Mouse (Mus musculus) gastrocnemius, adult 2 months (tissue): ENCODE results near the gene Gtpbp4. TPM values are rescaled to one million over a fixed set of nuclear protein-coding genes. Genes with fewer than 3 reads are reported as not detected.

Source experiments
- DNase-seq: peaks from one replicate; pipeline ENCODE4 v3.0.0; 2022
- H3K27ac ChIP-seq: fragments of 200-600 bp; 2 replicates; pipeline ENCODE4 v1.8.1; 2022; ENCODE audit warnings: mild to moderate bottlenecking
- H3K4me3 ChIP-seq: fragments of 200-600 bp; 2 replicates; pipeline ENCODE4 v1.8.1; 2022; ENCODE audit warnings: mild to moderate bottlenecking, moderate library complexity
- CTCF ChIP-seq: fragments of 200-600 bp; IDR thresholded peaks from 2 replicates; pipeline ENCODE4 v1.8.1; 2022; ENCODE audit warnings: antibody characterized with exemption, mild to moderate bottlenecking, moderate library complexity
- intact Hi-C: fragments of 180-260 bp; cut with DNase I; formaldehyde crosslinking; loops from one replicate; pipeline ENCODE4 v1.15.1; 2025
- long read RNA-seq, 2 experiments: library from polyadenylated mRNA; stranded (forward); transcript quantifications; one replicate each; pipeline ENCODE4 v2.0.0; 2021
- total RNA-seq, 2 experiments: library from RNA; stranded (reverse); gene quantifications; 2 replicates each; pipeline ENCODE4 v1.2.3; 2021

Gtpbp4 gene
- total RNA-seq = 10 to 100 TPM; 39.4 to 43.7 TPM
- long read RNA-seq, experiment 1, full-length matches to known transcripts = 44 of 46 reads
- long read RNA-seq, experiment 1, partial matches to known transcripts = 1 of 46 reads
- long read RNA-seq, experiment 1, other reads (novel, unspliced or antisense) = 1 of 46 reads
- long read RNA-seq, experiment 2, full-length matches to known transcripts = 50 of 57 reads
- long read RNA-seq, experiment 2, partial matches to known transcripts = 5 of 57 reads
- long read RNA-seq, experiment 2, other reads (novel, unspliced or antisense) = 2 of 57 reads

DNA sequence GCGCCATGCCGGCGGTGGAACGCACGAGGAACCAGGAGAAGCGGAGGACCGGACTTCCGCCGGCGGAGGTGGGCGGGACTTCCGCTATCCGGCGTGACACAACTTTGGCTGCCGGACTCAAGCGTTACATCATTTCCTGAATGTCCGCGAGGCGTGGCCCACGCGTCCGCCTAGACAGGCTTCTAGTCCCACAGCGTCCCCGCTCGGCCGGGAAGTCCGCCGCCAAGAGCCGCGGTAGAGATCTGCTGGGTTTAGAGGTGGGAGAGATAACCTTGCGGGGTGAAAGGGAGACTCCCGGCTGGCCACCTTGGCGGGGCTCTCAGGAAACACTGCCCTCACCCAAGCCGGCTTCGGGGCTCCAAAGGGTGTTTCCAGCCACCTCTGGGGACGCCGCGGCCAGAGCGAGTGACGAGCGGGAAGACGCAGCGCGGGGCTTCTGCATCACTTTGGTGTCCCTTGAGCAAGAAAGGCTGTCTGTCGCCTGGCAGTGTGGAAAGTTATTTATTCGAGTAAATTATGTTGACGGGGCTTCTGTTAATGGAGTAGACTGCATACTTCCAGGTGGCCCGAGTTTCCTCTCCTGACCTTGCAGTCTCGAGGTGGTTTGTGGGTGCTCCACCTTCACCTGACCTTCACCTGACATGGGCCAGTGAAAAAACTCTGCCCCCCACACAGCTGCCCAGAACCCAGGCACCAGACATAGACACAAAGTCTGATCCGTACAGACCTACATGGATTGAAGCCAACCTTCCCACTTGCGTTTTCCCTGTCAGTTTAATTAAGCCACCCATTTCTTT, at the start of gene Gtpbp4:
Gene Gtpbp4 (minus strand): TSS at position 94 of the 797 bp plus-strand sequence.
- intact Hi-C loops = loop anchor here (1.0 to 10.0 kb wide), 4 partner anchors 97 to 169 kb away; partner anchors contain the start of genes Idi1, Larp4b and Wdr37
- H3K4me3 ChIP-seq = peak within 1 kb of the TSS; percentile 88
- peak; percentile 84 for TF ChIP-seq CTCF

DNA sequence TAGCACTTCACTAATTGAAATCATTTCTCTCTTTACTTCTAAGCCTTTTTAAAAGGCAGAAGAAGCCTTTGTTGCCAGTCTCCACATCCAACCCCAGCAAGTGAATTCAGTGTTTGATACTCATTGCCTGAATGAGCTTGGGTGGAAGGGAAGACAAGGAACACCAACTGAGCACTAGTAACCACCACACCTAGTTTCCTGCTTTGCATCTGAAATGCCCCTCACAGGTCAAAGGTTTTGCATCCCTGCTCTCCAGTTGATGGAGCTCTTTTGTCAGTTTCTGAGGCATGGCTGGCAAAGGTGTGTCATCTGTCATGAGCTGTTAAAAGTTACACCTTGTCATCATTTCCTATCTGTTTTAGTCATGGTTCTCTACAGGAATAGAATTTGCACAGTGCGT, 48.8 kb upstream of the Gtpbp4 start:
- Histone ChIP-seq H3K4me3 (no peak overlapping the region), H3K27ac (no peak overlapping the region)
- intact Hi-C loops = no loop called here
- no peak for TF ChIP-seq CTCF
- no peak for DNase-seq

More for the DNA sequence above, at the start of gene Gtpbp4:
- DNase-seq = peak; percentile 98
- H3K27ac ChIP-seq = peak within 1 kb of the TSS; percentile 97

DNA sequence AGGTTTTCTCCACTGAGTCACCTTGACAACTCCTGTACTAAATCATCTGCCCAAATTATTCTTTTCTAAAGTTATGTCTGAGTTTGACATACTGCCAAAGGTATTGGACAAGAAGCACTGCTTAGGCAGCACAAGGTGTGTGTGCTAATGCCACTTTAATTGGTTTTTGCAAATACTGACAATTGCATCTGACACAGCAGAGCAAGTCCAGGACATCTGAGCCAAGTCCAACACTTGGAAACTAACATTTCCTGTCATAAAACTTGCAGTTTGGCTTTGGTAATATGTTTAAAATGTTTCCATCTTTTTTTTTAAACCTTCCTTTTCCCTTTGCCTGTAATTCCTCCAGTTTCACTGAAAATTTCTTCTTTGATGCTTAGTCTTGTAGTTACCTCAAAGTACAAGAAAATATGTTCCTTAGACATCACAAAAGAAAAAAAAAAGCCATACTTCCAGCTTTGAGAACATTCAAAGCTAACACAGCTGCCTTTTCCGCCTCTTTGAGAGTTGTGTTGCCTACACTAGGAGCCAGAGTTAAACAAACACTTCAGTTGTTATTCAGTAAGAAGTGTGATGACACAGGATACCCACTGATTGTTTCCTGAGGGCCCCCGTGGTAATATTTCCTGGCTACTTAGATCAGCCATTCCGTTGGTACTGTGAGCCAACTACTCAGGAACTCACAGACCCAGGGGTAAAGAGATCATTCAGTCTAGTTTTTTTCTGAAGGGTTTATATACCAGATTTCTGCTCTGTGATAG, 47.6 kb upstream of the Gtpbp4 start:
- no peak for DNase-seq
- no peak for TF ChIP-seq CTCF
- Histone ChIP-seq H3K27ac (no peak overlapping the region; the same call in 1 of the 2 replicates), H3K4me3 (no peak overlapping the region)
- intact Hi-C loops = no loop called here

DNA sequence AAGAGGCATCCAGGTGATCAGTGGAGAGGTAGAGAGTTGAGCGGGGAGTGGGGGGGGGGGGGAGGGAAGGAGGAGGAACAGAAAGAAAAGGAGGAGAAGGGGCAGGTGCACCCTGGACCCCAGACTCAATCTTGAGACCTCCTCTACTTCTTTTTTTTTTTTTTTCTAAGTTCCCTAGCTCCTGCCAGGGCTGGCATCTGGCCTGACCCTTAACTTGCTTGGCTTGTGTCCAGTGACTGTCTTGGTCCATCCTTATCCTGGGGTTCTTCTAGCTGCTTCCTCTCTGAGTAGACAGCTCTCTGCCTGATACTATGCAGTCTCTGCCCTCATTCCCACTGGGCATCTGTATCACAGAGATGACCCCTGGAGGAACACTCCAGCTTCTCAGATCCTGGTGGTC, 44.7 kb upstream of the Gtpbp4 start:
- Histone ChIP-seq H3K4me3 (no peak overlapping the region), H3K27ac (no peak overlapping the region)
- no peak for DNase-seq
- TF ChIP-seq CTCF = no peak
- intact Hi-C loops = no loop called here

DNA sequence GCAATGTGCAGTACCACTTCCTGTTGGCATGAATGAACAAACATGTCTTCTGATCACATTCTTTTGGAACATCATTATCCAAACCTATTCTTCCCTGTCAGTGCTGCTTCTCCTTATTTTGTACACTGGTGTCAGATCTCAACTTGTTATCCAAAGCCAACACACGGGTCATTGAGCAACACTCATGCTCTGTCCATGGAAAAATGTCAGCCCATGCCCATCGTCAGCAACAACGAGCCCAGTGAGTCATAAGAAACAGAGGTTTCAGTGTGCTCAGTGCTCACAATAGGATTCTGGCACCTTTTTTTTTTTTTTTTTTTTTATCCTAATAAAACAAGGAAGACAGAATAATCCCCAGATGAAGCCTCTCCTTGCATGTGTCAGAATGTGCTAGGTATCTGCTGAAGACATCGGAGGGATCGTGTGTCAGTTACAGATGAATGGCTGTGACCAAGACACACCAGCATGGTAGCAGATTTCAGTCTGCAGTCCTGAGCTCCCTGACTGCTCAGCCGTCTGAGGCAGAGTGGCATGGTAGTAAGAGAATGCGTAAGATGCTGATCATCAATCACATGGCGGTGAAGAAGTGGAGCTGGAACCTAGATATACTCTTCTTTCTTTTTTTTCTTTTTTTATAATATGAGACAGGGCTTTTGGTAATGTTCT, 36.2 kb upstream of the Gtpbp4 start:
- intact Hi-C loops = no loop called here
- no peak overlapping the region for H3K27ac ChIP-seq
- TF ChIP-seq CTCF = no peak
- H3K4me3 ChIP-seq = no peak overlapping the region
- no peak for DNase-seq

GRCm38 (mm10) chr13:9030364-9030763, 34.5 kb upstream of the Gtpbp4 start:
- intact Hi-C loops = no loop called here
- Histone ChIP-seq H3K27ac (no peak overlapping the region), H3K4me3 (no peak overlapping the region)
- TF ChIP-seq CTCF = no peak
- DNase-seq = no peak

DNA sequence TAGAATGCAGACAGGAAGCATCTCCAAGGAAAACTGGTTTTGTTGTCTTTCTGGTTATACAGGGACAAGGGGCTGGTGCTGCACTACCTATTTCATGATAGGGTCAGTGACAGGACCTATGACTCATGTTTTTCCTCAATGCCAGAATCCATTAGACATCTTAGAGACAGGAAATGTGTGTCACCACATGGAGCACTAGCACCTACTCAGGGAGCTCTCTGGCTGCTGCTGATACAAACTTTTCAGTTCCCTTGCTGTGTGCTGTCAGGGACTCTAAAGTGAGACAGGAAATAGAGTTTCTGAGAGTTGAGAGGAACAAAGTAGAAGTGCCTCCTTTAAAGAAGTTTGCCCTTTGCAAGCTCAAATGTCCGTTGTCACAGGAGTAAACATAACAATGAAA, 31.4 kb upstream of the Gtpbp4 start:
- H3K4me3 ChIP-seq = no peak overlapping the region
- intact Hi-C loops = no loop called here
- DNase-seq = no peak
- no peak overlapping the region for H3K27ac ChIP-seq
- no peak for TF ChIP-seq CTCF

GRCm38 (mm10) chr13:9022623-9023022, 26.7 kb upstream of the Gtpbp4 start:
- Histone ChIP-seq H3K4me3 (no peak overlapping the region), H3K27ac (no peak overlapping the region)
- TF ChIP-seq CTCF = no peak
- no peak for DNase-seq
- intact Hi-C loops = no loop called here

DNA sequence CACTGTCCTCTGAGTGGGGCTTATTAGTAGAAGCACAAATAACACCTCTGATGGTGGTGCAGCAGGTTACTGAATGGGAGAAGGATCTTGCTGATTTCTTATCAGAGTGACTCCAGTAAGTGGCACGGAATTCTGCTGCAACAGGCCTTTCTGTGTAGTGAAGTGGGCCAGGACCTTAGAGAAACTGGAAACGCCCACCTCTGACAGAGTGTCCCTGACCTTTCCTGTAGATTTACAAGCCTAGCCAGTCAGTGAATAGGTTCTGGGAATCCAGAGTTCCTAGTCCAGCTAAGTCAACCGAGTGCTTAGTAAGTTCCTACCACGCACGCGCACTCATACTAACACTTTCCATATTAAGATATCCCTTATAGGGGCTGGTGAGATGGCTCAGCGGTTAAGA, 25.7 kb upstream of the Gtpbp4 start:
- Histone ChIP-seq H3K4me3 (no peak overlapping the region), H3K27ac (no peak overlapping the region)
- TF ChIP-seq CTCF = no peak
- no peak for DNase-seq
- intact Hi-C loops = no loop called here

GRCm38 (mm10) chr13:9019713-9020112, 23.8 kb upstream of the Gtpbp4 start:
- DNase-seq = no peak
- no peak for TF ChIP-seq CTCF
- intact Hi-C loops = no loop called here

GRCm38 (mm10) chr13:9018974-9019587, 23.2 kb upstream of the Gtpbp4 start:
- intact Hi-C loops = no loop called here
- TF ChIP-seq CTCF = no peak
- Histone ChIP-seq H3K27ac (no peak overlapping the region), H3K4me3 (no peak overlapping the region)
- no peak for DNase-seq

More at GRCm38 (mm10) chr13:9019713-9020112, 23.8 kb upstream of the Gtpbp4 start:
- Histone ChIP-seq H3K4me3 (no peak overlapping the region), H3K27ac (no peak overlapping the region)

DNA sequence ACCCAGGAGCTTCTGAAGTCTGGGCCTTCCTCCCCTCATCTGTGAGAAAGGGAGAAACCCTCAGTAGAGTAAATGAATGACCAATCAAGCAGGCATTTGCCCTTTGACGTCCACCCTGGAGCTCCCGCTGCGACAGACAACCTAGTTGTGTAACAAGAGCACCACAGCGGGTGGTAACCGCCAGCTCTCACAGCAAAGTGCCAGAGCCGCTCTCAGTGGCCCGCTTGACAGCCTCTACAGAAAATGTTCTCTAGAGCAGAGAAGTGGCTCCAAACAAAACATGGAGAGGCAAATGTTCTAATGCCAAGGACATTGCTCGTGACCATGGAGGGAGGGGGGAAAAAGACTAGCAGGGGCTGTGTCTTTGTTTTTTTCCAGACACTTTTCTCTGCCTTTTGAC, 21.3 kb upstream of the Gtpbp4 start:
- no peak overlapping the region for H3K27ac ChIP-seq
- TF ChIP-seq CTCF = no peak
- H3K4me3 ChIP-seq = no peak overlapping the region
- DNase-seq = peak; percentile 21
- intact Hi-C loops = no loop called here
